Mouse (Mus musculus): ENCODE results near the gene 4930558C23Rik. TPM values are rescaled to one million over a fixed set of nuclear protein-coding genes. Genes with fewer than 3 reads are reported as not detected.
"Not testable (repeated sequence)": the region's sequence is repeated elsewhere in the genome, so short reads cannot be mapped to it uniquely, and the experiment has no call there.

Gene 4930558C23Rik
- polyA plus RNA-seq, 1 experiment from 2014 or later = not detected

GRCm38 (mm10) chr3:95356701-95357449 lies 45.8 kb downstream of the 4930558C23Rik start, which contains the start of gene Setdb1:
TSS of gene Setdb1 (minus strand) at chr3:95357202.
- H3K4me1 ChIP-seq, H3K27me3 ChIP-seq, H3K9me3 ChIP-seq: not testable (repeated sequence)
- Histone ChIP-seq H3K27ac (0 out of 2 replicates have a peak within 1 kb of the TSS, but pooled peaks have one; percentile 50), H3K4me3 (replicated peaks) (peak within 1 kb of the TSS; percentile 59), H3K36me3 (replicated peaks) (peaks cover 20% of the 10 kb centered on the region), H3K4me2 (peak within 1 kb of the TSS; percentile 51), H3K9ac (peak within 1 kb of the TSS; percentile 66)
- ATAC-seq (ENCODE audit: low FRiP score) = peak; percentile 97
- WGBS = under 1% methylated on average over 28 of the region's 57 CpGs

DNA sequence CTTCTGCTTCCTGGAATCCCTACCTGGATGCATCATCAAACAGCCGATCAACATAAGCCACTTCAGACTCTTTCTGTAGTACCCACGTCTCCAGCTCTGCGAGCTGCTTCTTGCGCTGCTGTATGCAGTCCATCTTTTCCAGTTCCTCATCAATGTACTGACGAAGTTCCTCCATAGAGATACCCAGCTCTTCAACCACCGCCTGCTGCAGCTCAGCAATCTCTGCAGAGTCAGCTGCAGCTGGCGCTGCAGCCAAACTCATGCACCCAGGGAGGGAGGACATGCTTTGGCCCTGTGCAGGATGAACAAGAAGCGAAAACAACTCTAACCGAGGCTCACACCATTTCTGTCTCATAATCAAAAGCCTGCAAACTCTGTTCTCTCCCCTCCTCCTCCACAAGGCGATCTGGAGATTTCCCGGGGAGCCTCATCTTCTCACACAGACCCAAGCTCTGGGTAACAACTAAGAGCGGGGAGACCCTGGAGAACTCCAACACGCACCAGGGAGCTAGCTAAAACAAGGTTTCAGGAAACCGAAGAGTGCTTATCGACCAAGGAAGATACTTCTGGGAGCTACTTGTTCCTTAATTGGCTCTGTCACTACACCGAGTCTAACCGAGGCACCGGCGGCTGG lies 46.6 kb downstream of the 4930558C23Rik start:
- not testable (repeated sequence) for H3K27me3 ChIP-seq, H3K9ac ChIP-seq, H3K27ac ChIP-seq, H3K4me1 ChIP-seq, H3K9me3 ChIP-seq
- 32% methylated on average over 11 of the region's 19 CpGs for WGBS
- Histone ChIP-seq H3K4me3 (replicated peaks) (peak overlapping the region; percentile 59), H3K4me2 (peak overlapping the region; percentile 51), H3K36me3 (replicated peaks) (peaks cover 26% of the 10 kb centered on the region)
- peak; percentile 7; the same call in 1 of the 2 replicates for ATAC-seq (ENCODE audit: low FRiP score)

DNA sequence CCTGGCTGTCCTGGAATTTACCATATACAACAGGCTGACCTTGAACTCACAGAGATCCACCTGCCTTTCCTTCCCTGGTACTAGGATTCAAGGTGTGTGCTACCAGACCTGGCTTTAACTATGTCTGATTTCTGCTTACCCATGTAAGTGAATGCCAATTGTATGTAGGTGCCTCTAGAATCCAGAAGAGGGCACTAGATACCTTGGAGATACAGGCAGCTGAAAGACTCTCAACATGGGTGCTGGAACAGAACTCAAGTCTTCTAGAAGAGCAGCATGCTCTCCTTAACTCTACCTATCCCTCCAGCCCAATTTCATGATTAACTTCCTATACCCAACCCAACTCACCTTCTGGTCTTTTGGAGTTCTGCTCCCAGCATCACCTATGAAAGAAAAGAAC lies 53.1 kb downstream of the 4930558C23Rik start:
- Histone ChIP-seq H3K27ac (no peak overlapping the region), H3K27me3 (no peaks in the 10 kb centered on the region), H3K9ac (no peak overlapping the region), H3K4me2 (no peak overlapping the region), H3K4me3 (replicated peaks) (no peak overlapping the region), H3K4me1 (no peaks in the 10 kb centered on the region), H3K36me3 (replicated peaks) (peaks cover 83% of the 10 kb centered on the region), H3K9me3 (no peaks in the 10 kb centered on the region)
- no peak for ATAC-seq (ENCODE audit: low FRiP score)

DNA sequence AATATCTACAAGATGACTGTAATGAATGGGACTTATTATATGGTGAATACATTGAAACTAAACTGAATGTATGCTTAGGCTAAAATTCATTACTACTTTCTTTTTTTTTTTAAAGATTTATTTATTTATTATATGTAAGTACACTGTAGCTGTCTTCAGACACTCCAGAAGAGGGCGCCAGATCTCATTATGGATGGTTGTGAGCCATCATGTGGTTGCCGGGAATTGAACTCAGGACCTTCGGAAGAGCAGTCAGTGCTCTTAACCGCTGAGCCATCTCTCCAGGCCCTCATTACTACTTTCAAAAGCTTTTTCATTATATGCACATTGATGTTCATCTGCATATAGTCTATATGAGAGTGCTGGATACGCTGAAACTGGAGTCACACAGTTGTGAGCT lies 54.3 kb downstream of the 4930558C23Rik start:
- not testable (repeated sequence) for H3K4me3 ChIP-seq (replicated peaks); H3K4me1 ChIP-seq; H3K4me2 ChIP-seq; H3K9ac ChIP-seq; H3K27ac ChIP-seq; H3K9me3 ChIP-seq; H3K27me3 ChIP-seq; ATAC-seq (ENCODE audit: low FRiP score)
- 94% methylated on average over 5 of the region's 5 CpGs for WGBS
- peaks cover 83% of the 10 kb centered on the region for H3K36me3 ChIP-seq (replicated peaks)

- 92% methylated on average over 7 of the region's 7 CpGs for WGBS
- H3K9ac ChIP-seq = no peak overlapping the region
- H3K4me3 ChIP-seq (replicated peaks) = no peak overlapping the region
- H3K27me3 ChIP-seq = no peaks in the 10 kb centered on the region
- H3K27ac ChIP-seq = no peak overlapping the region
- no peaks in the 10 kb centered on the region for H3K4me1 ChIP-seq
- ATAC-seq (ENCODE audit: low FRiP score) = no peak
- no peaks in the 10 kb centered on the region for H3K9me3 ChIP-seq
- no peak overlapping the region for H3K4me2 ChIP-seq
- H3K36me3 ChIP-seq (replicated peaks) = peaks cover 88% of the 10 kb centered on the region
Observed at GRCm38 (mm10) chr3:95346454-95346853, 56.2 kb downstream of the 4930558C23Rik start.

- H3K4me1 ChIP-seq; H3K9me3 ChIP-seq; H3K9ac ChIP-seq; H3K4me2 ChIP-seq; H3K4me3 ChIP-seq (replicated peaks); ATAC-seq (ENCODE audit: low FRiP score); H3K27me3 ChIP-seq; H3K27ac ChIP-seq: not testable (repeated sequence)
- WGBS = 93% methylated on average over 9 of the region's 9 CpGs
- H3K36me3 ChIP-seq (replicated peaks) = peaks cover 90% of the 10 kb centered on the region
Observed at GRCm38 (mm10) chr3:95343356-95344000, 59.2 kb downstream of the 4930558C23Rik start.

GRCm38 (mm10) chr3:95338251-95338650 lies 64.4 kb downstream of the 4930558C23Rik start:
- ATAC-seq (ENCODE audit: low FRiP score) = no peak
- WGBS = 95% methylated on average over 4 of the region's 4 CpGs
- H3K4me3 ChIP-seq (replicated peaks) = no peak overlapping the region
- H3K4me1 ChIP-seq = no peaks in the 10 kb centered on the region
- H3K4me2 ChIP-seq = no peak overlapping the region
- H3K9me3 ChIP-seq = no peaks in the 10 kb centered on the region
- no peak overlapping the region for H3K27ac ChIP-seq
- H3K27me3 ChIP-seq = no peaks in the 10 kb centered on the region
- peaks cover 98% of the 10 kb centered on the region for H3K36me3 ChIP-seq (replicated peaks)
- no peak overlapping the region for H3K9ac ChIP-seq

DNA sequence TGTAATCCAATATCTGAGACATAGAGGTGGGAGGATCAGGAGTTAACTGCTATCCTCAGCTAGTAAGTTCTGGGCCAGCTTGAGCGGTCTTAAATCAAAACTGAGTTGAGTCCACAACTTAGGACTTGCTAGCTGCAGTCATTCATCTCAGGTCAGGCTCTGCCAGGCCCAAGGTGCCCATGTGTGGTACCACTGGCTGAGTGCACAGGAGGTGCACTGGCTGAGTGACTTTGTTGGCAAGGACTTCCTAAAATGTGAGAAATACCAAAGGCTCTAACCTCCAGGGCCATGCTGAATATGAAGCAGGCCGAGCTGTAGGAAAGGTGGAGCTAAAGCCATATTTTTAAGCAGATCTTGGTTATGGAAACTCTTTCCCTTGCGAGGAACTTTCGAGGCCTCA lies 65.3 kb downstream of the 4930558C23Rik start:
- H3K4me2 ChIP-seq = no peak overlapping the region
- no peak for ATAC-seq (ENCODE audit: low FRiP score)

More for the DNA sequence above, 65.3 kb downstream of the 4930558C23Rik start:
- 96% methylated on average over 4 of the region's 4 CpGs for WGBS
- Histone ChIP-seq H3K27ac (no peak overlapping the region), H3K4me3 (replicated peaks) (no peak overlapping the region), H3K9ac (no peak overlapping the region), H3K36me3 (replicated peaks) (peaks cover 98% of the 10 kb centered on the region), H3K27me3 (no peaks in the 10 kb centered on the region), H3K4me1 (no peaks in the 10 kb centered on the region), H3K9me3 (no peaks in the 10 kb centered on the region)

Other genes starting within 250 kb of the 4930558C23Rik start
- gene Sema6c, start 242.4 kb downstream of the 4930558C23Rik start, polyA plus RNA-seq (2016; fragmentation: Nextera tagmentation; extraction: Ambion mirVana) = 31.2 and 34.5 TPM in 2 replicates
- gene Gabpb2, start 184.9 kb downstream of the 4930558C23Rik start, polyA plus RNA-seq (2016; fragmentation: Nextera tagmentation; extraction: Ambion mirVana) = 12.2 and 12.5 TPM in 2 replicates
- 105 and 110 TPM in 2 replicates for gene Cdc42se1, start 174.1 kb downstream of the 4930558C23Rik start, polyA plus RNA-seq (2016; fragmentation: Nextera tagmentation; extraction: Ambion mirVana)
- gene Mllt11, start 170.7 kb downstream of the 4930558C23Rik start, polyA plus RNA-seq (2016; fragmentation: Nextera tagmentation; extraction: Ambion mirVana) = 96.2 and 98.8 TPM in 2 replicates
- gene Gm128, start 161.2 kb downstream of the 4930558C23Rik start, polyA plus RNA-seq (2016; fragmentation: Nextera tagmentation; extraction: Ambion mirVana) = 0.12 and 0.31 TPM in 2 replicates
- gene Bnipl, start 151.6 kb downstream of the 4930558C23Rik start, polyA plus RNA-seq (2016; fragmentation: Nextera tagmentation; extraction: Ambion mirVana) = 0.42 and 0.63 TPM in 2 replicates
- 37.4 and 39.8 TPM in 2 replicates for gene Mindy1, start 121.5 kb downstream of the 4930558C23Rik start, polyA plus RNA-seq (2016; fragmentation: Nextera tagmentation; extraction: Ambion mirVana)
- gene Prune1, start 120.8 kb downstream of the 4930558C23Rik start, polyA plus RNA-seq (2016; fragmentation: Nextera tagmentation; extraction: Ambion mirVana) = 30.0 and 30.9 TPM in 2 replicates
- gene Anxa9, start 95.7 kb downstream of the 4930558C23Rik start, polyA plus RNA-seq (2016; fragmentation: Nextera tagmentation; extraction: Ambion mirVana) = 1.1 and 1.4 TPM in 2 replicates
- 109 and 111 TPM in 2 replicates for gene Cers2, start 88.0 kb downstream of the 4930558C23Rik start, polyA plus RNA-seq (2016; fragmentation: Nextera tagmentation; extraction: Ambion mirVana)
- 66.2 and 70.2 TPM in 2 replicates for gene Setdb1, start 45.6 kb downstream of the 4930558C23Rik start, polyA plus RNA-seq (2016; fragmentation: Nextera tagmentation; extraction: Ambion mirVana)
- gene Arnt, start 31.5 kb upstream of the 4930558C23Rik start, polyA plus RNA-seq (2016; fragmentation: Nextera tagmentation; extraction: Ambion mirVana) = 31.2 and 32.6 TPM in 2 replicates
- 6.0 and 8.1 TPM in 2 replicates for gene Ctsk, start 96.4 kb upstream of the 4930558C23Rik start, polyA plus RNA-seq (2016; fragmentation: Nextera tagmentation; extraction: Ambion mirVana)
- 6.2 and 6.5 TPM in 2 replicates for gene Ctss, start 123.9 kb upstream of the 4930558C23Rik start, polyA plus RNA-seq (2016; fragmentation: Nextera tagmentation; extraction: Ambion mirVana)
- gene Hormad1, start 156.8 kb upstream of the 4930558C23Rik start, polyA plus RNA-seq (2016; fragmentation: Nextera tagmentation; extraction: Ambion mirVana) = not detected in 2 replicates
- 33.8 and 36.4 TPM in 2 replicates for gene Golph3l, start 186.1 kb upstream of the 4930558C23Rik start, polyA plus RNA-seq (2016; fragmentation: Nextera tagmentation; extraction: Ambion mirVana)
- gene Ensa, start 222.2 kb upstream of the 4930558C23Rik start, polyA plus RNA-seq (2016; fragmentation: Nextera tagmentation; extraction: Ambion mirVana) = 102 and 104 TPM in 2 replicates

Data from forebrain, embryonic 12.5 days (tissue).